Mouse (Mus musculus): ENCODE measurements around the gene Cenpp.
A peak's percentile ranks its signal among the peaks of the same experiment; 100 is the strongest.

The Cenpp gene

GRCm38 (mm10) chr13:49518761-49519160, 133.8 kb downstream of the Cenpp start:
- DNase-seq: no peak

DNA sequence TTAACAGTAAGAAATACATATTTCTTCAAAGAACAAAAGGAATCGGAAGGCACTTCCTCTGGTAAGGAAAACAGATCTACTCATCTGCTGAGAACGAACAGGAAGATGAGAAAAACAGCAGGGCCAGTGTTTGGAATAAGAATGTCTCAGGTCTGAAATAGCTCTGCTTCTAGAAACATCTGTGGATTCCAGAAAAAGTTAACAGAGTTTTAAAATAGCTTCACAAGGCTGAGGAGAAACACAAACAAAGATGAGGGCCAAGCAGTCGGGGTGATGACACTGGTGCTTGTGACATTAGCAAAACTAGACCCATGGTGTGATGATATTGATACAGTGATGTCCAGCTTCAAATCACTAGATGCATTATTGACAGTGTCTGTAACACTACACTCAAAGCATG, 145.4 kb downstream of the Cenpp start:
- DNase-seq: no peak

GRCm38 (mm10) chr13:49505776-49506175, 146.8 kb downstream of the Cenpp start:
- no peak for DNase-seq

DNA sequence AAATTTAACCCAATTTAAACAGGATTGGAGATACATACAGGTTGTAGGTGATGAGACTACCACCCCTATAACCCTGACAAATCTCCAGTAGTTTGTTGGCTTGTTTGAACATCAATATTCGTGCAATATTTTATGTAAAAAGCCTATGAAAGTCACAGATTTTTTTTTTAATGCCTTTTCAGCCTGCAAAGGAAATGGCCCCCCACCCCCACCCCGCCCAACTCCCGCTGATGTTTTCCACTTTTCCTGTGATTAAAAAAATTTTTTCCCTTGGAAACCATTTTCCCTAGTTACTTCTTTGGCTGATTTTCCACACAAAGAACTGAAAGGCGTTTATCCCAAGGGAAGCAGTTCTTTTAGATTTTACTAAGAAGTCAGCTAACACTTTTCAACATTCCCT, 148.1 kb downstream of the Cenpp start, which contains the start of gene Ecm2:
TSS of gene Ecm2 (plus strand) at position 301 of the 400 bp plus-strand sequence.
- DNase-seq: no peak

DNA sequence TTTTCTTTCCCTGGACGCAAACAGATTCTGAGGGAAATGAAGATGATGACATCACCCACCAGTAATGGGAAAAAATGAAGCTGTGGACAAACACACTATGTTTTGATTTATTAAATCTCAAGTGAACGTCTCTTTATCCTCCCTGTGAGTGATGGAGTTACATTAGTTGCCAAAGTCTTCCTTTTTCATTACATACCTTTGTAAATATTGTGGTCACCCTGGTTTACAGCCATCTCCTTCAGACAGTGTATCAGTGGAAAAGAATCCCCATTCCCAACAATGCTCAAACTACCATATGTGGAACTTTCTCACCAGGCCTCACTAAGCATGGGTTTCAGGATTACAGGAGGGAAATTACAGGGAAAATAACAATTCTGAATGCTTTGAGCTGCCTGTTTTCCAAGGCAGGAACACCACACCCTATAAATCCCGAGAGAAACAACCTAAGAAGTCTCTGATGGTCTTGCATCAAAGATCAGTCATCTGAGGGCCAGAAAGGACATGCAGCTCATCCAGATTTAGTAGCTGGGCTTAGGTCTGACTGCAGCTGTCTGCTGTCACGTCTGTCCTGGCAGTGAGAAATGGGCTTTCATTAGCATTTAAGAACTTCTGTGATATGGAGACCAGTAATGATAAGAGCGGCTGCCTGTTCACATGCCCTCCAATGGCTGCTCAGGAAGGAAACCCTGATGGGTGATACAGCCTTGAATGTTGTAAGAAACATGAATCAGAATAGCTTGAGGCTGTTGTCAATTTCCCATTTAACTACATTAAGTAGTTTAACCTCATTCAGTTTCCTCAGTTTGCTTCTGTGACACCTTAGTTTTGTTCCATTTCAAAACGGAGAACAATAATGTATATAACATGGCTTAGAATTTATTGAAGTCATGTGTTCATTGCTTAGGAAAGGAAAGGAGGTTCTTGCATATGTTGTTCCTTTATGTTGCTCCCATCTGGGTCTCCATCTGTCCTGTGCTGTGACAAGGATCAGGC, 159.9 kb downstream of the Cenpp start, which contains the start of gene Tes3-ps:
TSS of gene Tes3-ps (plus strand) at position 943 of the 993 bp plus-strand sequence.
- no peak for DNase-seq

DNA sequence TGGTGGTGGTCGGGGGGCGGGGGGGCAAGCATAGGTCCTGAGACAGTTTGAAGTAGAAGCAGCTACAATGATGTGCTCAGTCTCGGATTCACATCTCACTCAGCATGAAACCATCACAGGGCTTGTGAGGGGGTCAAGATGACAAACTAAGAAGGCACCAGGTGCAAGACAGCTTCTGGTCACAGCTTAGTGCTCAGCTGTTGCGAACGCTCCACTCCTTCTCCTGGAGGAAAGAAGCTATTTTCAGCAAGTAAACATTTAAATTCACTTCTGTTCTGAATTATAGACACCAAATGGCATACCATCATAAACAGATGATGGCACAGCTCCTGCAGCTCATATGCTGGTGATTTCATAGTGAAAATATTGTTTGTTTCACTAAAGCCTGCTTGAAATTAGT, 167.2 kb downstream of the Cenpp start:
- no peak for DNase-seq

- peak; percentile 48 to 49 for DNase-seq
These were observed 172.0 kb downstream of the Cenpp start for GRCm38 (mm10) chr13:49480551-49480950.

DNA sequence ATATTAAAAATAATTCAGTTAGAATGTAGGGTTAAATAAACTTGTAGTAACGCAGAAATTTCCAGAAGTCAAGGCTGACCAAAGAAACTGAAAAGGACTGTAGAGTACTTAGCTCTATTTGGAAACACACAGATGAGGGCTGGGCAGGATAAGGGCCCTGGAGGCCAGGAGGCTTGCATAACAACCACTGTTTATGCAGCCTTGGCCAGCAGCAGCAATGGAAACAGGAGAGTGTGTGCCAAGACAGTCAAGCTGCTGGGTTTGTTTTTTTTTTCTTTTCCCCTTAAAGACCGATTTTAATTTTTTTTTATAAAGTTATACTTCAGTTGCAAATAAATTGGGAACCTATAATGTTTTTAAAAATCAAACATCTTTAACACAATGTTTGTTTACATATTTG, 172.5 kb downstream of the Cenpp start:
- DNase-seq: peak; percentile 41 to 64

- DNase-seq: no peak
These were observed 173.2 kb downstream of the Cenpp start for GRCm38 (mm10) chr13:49479399-49479798.

GRCm38 (mm10) chr13:49478851-49479374, 173.7 kb downstream of the Cenpp start:
- no peak for DNase-seq

- DNase-seq: no peak
These were observed 174.7 kb downstream of the Cenpp start for GRCm38 (mm10) chr13:49477887-49478286.

- no peak for DNase-seq
These were observed 179.9 kb downstream of the Cenpp start for GRCm38 (mm10) chr13:49472676-49473005.

DNA sequence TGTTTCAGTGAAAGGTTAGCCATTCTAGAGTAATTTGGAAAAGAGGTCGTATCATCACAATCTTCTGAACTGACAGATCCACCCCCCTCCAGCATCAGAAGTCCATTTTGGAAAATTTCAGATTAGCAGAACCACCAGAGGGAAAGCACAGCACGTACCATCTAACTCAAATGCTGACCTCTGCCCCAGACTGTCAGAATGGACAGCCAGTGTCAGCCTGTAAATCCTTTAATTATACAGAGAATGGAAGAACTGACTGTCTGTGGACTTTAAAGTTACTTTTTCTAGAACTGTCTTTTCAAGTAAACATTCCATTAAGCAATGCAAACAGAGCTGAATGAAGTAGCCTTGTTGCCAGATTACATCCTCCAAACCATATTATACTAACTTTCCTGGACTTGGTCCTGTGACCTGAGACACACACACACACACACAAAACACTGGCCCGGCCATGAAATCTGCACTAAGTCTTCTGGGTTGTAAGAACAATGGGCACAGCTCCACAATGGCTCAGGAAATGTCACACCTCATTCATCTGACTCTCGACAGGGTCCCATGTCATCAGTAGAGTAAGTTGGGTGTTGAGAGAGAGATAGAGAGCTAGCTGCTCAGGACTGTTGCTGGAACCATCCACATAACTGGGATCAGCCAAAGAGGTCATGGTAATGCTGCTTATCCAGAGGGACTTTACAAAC, 180.5 kb downstream of the Cenpp start:
- no peak for DNase-seq

GRCm38 (mm10) chr13:49470806-49471205, 181.8 kb downstream of the Cenpp start:
- peak in 1 of 2 experiments; percentile 3 for DNase-seq

- DNase-seq: peak in 1 of 2 experiments; percentile 3
These were observed 182.3 kb downstream of the Cenpp start for GRCm38 (mm10) chr13:49470319-49470718.

GRCm38 (mm10) chr13:49469002-49469401, 183.6 kb downstream of the Cenpp start:
- peak; percentile 8 to 29 for DNase-seq

DNA sequence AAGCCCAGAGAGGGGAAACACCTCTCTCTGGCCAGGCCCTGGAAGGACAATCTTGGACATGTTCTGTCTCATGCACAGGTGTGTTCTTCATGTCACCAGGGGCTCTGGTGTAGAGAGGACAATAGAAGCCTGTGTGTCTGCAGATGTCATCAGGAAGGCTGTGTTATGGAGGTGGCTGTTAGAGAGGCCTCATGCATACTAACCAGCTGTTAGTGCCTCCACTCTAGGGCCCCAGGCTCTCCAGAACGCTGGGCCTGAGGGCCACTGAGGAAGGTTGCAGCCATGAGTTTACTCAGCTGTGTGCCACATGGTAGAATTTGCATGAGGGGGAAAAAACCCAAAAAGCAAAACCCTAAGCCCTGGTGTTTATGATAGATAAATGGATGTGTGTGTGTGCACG, 185.0 kb downstream of the Cenpp start:
- DNase-seq: peak in 1 of 2 experiments; percentile 4

- no peak for DNase-seq
These were observed 186.1 kb downstream of the Cenpp start for GRCm38 (mm10) chr13:49466393-49467075.

DNA sequence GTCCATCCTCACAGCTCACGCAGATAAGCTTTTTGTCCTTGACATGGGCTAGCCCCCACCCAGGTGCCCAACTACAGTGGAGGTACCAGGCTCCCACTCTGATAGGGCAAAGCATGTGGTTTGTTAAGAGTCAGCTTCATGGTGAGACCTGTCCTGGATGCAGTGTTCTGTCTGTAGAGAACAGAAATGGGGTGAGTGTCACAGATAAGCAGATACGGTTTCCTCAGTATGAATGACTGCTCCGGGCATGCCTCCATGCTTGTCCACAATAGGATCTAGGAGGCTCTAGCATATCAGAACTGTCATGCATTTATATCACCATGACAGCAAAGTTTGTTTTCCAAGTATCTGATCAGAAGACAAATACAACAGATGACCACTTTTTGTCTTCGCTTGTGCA, 186.7 kb downstream of the Cenpp start:
- no peak for DNase-seq

GRCm38 (mm10) chr13:49462921-49463320, 189.7 kb downstream of the Cenpp start:
- no peak for DNase-seq

- no peak for DNase-seq
These were observed 191.0 kb downstream of the Cenpp start for GRCm38 (mm10) chr13:49461458-49462132.

Data from cerebellum, postnatal 25 days (tissue).